Mouse (Mus musculus): ENCODE data around the gene Sept9.

DNA sequence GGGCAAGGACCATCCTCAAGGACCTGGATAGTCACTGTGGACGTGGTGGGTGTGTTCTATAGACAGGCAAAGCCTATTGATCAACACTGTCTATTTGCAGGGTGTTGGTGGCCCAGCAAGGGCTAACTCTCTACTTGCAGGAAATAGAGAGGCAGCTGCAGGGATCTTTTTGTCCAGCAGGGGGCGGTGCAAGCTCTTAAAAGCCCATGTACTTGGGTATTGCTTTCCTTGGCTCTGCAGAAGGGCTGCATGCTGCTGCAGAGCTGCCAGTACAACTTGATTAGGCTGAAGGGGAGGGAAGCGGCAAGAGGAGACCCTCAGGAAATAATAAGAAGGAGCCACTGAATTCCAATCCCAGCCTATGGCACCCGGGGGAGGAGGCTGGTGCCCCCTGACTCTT lies 38.7 kb downstream of the Sept9 start:
- TF ChIP-seq EP300 (IDR thresholded peaks at IDR 0.05), result no peak
- peak; percentile 97 for TF ChIP-seq CTCF (IDR thresholded peaks at IDR 0.05)
